Mouse (Mus musculus) spleen, adult 12 weeks (tissue): ENCODE results near the gene Tmem214.

ENCODE experiments used
- DNase-seq: peaks from one replicate; pipeline ENCODE4 v3.0.0; 2022; ENCODE audit warnings: low spot score

Tmem214 gene

GRCm38 (mm10) chr5:30915456-30915855, 47.6 kb downstream of the Tmem214 start:
- DNase-seq, result no peak

- peak; percentile 30 for DNase-seq
These were observed 48.2 kb downstream of the Tmem214 start for GRCm38 (mm10) chr5:30915974-30916433.

GRCm38 (mm10) chr5:30916841-30917240, 49.0 kb downstream of the Tmem214 start:
- DNase-seq, result no peak

- DNase-seq, result no peak
These were observed 49.5 kb downstream of the Tmem214 start for GRCm38 (mm10) chr5:30917348-30917747.

- DNase-seq, result no peak
These were observed 50.3 kb downstream of the Tmem214 start for GRCm38 (mm10) chr5:30917891-30918670.

DNA sequence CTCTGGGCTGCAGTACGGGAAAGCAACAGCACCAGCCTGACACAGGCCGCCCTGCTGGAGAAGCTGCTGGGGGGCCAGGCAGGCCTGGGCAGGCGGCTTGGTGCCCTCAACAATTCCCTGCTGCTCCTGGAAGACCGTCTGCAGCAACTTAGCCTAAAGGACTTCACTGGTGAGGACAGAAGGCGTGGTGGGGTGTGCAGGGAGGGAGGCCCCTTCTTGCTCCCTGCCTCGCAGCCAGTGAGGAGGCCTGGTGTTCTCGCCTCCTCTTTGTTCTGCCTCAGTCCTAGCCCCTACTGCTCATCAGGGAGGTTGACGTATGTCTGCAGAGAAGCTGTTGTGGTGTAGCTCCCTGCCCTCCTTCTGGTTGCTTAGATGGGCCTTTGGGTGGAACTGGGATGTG, 50.9 kb downstream of the Tmem214 start:
- DNase-seq, result no peak

DNA sequence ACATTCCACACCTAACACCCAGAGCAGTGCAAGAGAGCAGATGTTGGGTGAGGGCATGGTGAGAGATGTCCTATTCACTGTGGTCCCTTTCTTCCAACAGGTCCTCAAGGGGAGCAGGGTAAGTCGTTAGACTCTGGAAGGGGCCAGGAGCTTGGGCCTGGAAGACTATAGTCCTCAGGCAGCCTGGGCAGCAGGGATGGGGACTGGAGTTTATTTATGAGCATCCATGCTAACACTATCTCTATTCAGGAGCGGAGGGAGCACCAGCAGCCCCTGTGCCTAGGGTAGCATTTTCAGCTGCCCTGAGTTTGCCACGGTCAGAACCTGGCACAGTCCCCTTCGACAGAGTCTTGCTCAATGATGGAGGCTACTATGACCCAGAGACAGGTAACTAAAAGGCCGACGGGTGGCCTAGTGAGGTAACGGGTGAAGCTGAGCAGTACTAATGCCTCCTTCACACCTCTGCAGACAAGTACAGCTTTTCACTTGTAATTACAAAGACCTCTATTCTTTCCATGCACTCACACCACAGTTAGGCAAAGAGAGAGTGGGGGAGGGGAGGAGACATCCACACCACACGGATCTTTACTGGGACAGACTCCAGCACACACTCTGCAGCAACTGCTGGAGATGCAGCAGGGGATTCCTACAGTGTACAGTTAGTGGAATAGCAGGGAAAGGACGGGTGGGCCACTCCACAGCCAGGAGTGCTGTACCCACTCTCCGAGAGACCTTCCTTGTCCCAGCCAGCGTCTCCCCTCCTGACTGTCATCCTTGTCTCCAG, 52.2 kb downstream of the Tmem214 start:
- no peak for DNase-seq

GRCm38 (mm10) chr5:30920621-30921020, 52.8 kb downstream of the Tmem214 start:
- DNase-seq, result no peak

DNA sequence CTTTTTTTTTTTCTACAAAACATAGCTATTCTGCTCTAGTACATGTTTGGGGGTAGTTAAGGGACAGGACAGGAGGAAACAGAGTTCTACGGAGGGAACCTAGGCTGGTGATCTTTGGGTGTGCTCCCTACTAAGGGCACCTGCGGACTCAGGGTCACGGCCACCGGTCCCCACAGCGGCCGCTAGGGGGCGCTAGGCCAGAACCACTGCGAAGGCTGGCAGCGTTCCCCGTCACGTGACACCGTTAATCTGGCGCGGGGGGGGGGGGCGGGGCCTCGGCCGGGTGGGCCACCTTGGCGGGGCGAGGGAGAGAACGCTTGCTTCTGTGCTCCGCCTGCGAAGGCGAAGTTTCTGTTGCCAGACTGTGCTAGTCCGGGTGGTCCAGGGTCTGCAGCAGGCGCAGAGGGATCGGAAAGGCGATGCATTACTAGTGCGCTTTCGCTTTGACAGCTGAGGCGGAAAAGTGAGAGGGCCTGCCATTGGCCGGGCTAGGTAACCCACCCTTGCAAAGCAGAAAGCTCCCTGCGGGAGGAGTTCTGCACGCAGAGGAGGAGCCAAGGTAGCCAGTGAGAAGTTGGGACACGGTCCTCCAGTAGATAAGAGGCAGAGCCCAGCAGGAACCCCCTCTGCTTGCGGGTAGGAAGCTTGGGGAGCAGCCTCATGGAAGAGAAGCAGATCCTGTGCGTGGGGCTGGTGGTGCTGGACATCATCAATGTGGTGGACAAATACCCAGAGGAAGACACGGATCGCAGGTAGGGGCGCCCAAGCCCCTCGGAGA, 53.6 kb downstream of the Tmem214 start, which contains the start of gene Khk:
Gene Khk (plus strand): TSS at position 176 of the 778 bp plus-strand sequence.
- DNase-seq, result peak; percentile 85

GRCm38 (mm10) chr5:30922581-30923041, 54.8 kb downstream of the Tmem214 start:
- no peak for DNase-seq

- no peak for DNase-seq
These were observed 55.3 kb downstream of the Tmem214 start for GRCm38 (mm10) chr5:30923119-30923518.

DNA sequence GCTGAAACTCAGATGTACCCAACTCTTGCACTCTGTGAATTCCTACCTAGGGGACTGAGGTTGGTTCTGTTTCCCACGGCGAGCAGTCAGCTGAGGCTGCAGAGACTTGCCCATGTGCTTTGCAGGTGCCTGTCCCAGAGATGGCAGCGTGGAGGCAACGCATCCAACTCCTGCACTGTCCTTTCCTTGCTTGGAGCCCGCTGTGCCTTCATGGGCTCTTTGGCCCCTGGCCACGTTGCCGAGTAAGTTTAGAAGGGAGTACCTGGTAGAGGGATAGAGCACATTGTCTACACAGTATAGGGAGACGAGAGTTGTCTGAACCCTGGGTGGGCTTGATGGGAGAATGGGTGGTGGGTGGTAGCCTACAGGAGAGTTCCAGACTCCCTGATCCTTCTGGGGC, 56.8 kb downstream of the Tmem214 start:
- DNase-seq, result no peak

DNA sequence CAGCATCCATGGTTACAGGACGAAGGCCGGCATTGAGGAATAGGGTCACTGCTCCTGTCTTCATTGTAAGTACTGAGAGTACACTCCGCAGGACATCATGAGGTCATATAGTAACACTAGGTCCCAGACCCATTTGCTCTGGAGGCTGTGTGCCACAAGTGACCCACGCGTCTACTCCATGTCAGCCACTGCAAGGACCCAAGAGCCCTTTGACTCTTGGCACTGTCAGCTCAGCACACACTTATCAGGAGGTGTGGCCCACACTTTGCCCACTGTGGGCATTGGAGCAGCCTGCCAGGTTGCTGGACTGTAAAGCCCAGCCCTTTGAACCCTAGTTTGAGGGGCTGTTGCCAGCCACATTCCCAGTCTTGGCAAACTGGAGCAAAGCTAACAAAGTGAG, 57.4 kb downstream of the Tmem214 start:
- no peak for DNase-seq

GRCm38 (mm10) chr5:30926073-30926472, 58.3 kb downstream of the Tmem214 start:
- no peak for DNase-seq

- DNase-seq, result no peak
These were observed 60.2 kb downstream of the Tmem214 start for GRCm38 (mm10) chr5:30927945-30928529.
